Mouse (Mus musculus): Measurements from ENCODE around the gene 4930452B06Rik.

DNA sequence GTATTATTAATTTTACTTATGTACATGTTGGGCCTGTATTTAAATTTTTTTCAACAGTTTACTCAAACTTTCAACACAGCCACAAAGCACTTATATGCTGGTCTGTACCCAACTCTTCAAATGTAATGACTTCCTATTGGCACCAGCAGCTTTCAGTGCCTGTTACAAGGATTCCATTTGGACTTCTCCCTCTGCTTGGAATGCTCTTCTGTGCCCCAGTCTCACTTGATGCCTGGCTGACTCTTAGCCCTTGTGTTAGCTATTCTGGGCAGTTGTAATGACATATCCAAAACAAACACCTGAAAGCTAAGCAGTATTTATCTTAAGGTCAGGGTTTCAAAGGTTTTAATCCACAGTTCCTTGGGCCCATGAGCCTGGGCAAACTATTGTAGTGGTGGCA is 5.7 kb downstream of the 4930452B06Rik start:
- no peak for TF ChIP-seq CTCF (IDR thresholded peaks at IDR 0.05; ENCODE audit: low read depth, low read length)
- no peak for TF ChIP-seq POLR2A (IDR thresholded peaks at IDR 0.05; ENCODE audit: extremely low read depth, insufficient read depth, low read length)
